Mouse (Mus musculus) adrenal gland, adult 18-20 months (tissue): ENCODE results near the gene Foxf2. TPM values are rescaled to one million over a fixed set of nuclear protein-coding genes. Genes with fewer than 3 reads are reported as not detected.

Experiments used
- microRNA-seq, 2 experiments: library from miRNA; unstranded; fragments of <30 nt; microRNA quantifications; one replicate each; pipeline ENCODE4 v1.2.0; 2021; ENCODE audit warnings: borderline number of aligned reads in 2 of 2
- total RNA-seq, 2 experiments: library from RNA; stranded (reverse); gene quantifications; 1 replicate in 1 of 2; 2 replicates in 1 of 2; pipeline ENCODE4 v1.2.3; 2021

The Foxf2 gene
- total RNA-seq, 2 experiments from 2014 or later, result 0.19 TPM; not detected in 1

Small RNA genes within 50 kb of the gene (microRNA-seq; reads per million reads assigned to microRNA genes)
- gene Gm27516, result 0 reads per million in 2 experiments

Other genes with a start within 250 kb of the Foxf2 start
- under 1 TPM in 1 of 2 experiments, not detected in 1; 0.10 TPM for gene Foxq1, start 69.7 kb upstream of the Foxf2 start, total RNA-seq
- not detected for gene A530084C06Rik, start 66.5 kb upstream of the Foxf2 start, total RNA-seq
- gene Foxc1, start 180.8 kb downstream of the Foxf2 start, total RNA-seq, result 1 to 10 TPM; 4.2 to 7.1 TPM